Mouse (Mus musculus) retina, embryonic 14.5 days (tissue): ENCODE measurements around the gene Rps6kl1.

ENCODE experiments used
- DNase-seq: peaks from one replicate; pipeline ENCODE4 v3.0.0-alpha.2; 2015; ENCODE audit warnings: low spot score

Gene Rps6kl1

DNA sequence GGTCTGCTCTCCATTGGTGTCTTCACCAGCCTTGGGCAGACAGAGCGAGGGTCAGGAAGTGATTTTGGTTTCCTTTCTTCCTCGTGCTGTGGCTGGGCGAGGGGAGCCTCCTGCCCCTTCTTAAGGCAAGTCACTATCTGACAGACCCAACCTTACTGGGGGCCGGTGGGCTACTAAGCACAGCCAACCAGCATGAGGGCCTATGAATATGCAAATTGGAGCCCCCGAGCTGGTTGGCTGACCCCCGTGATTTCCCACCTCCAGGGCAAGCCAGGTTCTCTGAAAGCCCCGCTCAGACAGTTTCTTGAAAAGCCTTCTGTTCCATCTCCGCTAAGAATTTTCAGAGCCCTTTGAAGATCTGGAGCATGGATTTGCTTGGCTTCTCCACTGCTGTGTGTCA lies 44.8 kb downstream of the Rps6kl1 start:
- DNase-seq, result peak; percentile 23

- no peak for DNase-seq
Measured at GRCm38 (mm10) chr12:85104789-85105188, 46.3 kb downstream of the Rps6kl1 start.

DNA sequence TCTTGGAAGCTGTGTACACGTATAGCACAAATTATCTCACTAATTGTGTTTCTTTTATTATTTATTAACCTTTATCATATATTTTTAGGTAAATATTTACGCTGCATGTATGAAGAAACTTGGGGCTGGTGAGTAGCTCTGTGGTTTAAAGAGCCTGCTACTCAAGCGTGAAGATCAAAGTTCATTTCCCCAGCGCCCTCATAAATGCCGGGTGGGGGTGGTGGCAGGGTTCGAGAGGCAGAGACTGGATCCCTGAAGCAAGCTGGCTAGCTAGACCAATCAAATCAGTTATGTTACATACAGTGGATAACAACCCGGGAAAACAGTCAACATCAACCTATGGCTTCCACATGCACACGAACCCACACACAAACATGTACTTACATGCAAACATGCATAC lies 48.0 kb downstream of the Rps6kl1 start:
- no peak for DNase-seq

- DNase-seq, result no peak
Measured at GRCm38 (mm10) chr12:85101521-85102106, 49.5 kb downstream of the Rps6kl1 start.

GRCm38 (mm10) chr12:85101001-85101400 lies 50.1 kb downstream of the Rps6kl1 start:
- no peak for DNase-seq

DNA sequence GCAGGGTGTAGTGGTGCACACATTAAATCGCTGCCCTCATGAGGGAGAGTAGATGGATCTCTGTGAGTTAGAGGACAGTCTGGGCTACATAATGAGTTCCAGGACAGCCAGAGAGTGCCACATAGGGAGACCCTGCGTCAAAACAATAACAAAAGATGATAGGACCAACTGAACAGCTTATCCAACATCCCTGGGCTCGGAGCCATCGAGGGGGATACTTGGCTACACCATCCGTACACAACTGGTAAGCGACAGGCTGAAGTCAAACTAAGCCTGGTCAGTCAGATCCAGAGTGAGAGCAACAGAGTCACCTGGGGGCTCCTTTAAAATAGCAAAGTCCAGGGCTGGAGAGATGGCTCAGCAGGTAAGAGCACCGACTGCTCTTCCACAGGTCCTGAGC lies 55.2 kb downstream of the Rps6kl1 start:
- no peak for DNase-seq

- no peak for DNase-seq
Measured at GRCm38 (mm10) chr12:85095146-85095545, 55.9 kb downstream of the Rps6kl1 start.

- DNase-seq, result no peak
Measured at GRCm38 (mm10) chr12:85094706-85095105, 56.4 kb downstream of the Rps6kl1 start.

GRCm38 (mm10) chr12:85094010-85094409 lies 57.1 kb downstream of the Rps6kl1 start:
- DNase-seq, result no peak

DNA sequence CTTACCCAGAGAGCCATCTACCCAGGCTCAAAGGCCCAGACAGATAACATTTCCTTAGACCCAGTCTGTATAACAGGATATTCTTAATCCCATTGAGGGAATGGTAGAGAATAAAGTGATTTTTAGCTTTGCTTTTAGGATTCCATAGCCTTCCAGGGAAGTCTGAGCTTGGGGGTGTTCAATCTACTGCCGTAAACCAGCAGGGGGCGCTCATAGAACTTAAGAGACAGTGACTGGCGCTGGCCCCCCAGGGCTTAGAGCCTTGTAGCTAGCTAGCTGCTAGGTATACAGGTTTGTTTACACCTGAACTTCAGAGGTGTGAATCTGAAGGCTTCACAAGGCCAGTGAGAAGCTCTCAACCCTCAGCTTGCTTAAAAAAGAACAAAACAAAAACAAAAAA lies 58.9 kb downstream of the Rps6kl1 start:
- DNase-seq, result peak; percentile 80

DNA sequence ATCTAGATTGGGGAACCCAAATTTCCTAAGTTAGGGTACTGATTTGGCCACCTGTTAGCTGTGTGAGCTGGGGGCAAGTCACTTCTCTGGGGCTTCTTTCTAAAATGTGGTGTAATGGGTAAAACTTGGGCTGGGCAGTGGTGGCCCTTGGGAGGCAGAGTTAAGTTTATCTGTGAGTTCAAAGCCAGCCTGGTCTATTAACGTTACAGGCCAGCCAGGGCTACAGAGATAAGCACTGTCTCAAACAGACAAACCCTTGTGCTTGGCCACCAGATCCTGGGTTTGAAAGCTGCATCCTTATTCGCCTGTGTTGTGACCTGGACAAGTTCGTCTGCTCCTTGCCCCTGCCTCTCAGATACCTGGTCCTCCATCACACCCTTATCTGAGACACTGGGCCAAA lies 59.9 kb downstream of the Rps6kl1 start:
- DNase-seq, result no peak

GRCm38 (mm10) chr12:85087845-85088244 lies 63.2 kb downstream of the Rps6kl1 start:
- DNase-seq, result no peak
